Mouse (Mus musculus): Measurements from ENCODE around the gene Gemin7.

Gemin7 gene

GRCm38 (mm10) chr7:19577877-19578414 lies 551 bp upstream of the Gemin7 start:
- DNase-seq (ENCODE audit: inconsistent age in 2 of 2, low spot score in 1 of 2): no peak

DNA sequence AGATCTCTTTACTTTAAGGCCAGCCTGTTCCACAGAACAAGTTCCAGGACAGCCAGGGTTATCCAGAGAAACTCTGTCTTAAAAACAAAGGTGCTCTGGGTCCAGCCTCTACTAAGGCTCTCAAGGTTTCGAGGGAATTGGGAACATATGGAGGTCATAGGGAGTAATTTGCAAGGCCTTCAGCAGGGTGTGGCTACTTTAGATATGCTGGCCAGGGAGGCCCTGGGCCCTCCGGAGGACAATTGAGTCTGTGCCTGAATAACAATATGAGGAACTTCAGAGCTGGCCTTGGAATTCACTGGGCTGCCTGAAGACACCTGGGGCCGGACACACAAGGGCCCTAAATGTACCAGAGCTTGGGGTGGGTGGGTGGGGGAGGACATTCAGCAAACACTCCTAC lies 1.8 kb downstream of the Gemin7 start:
- no peak for DNase-seq (ENCODE audit: inconsistent age in 2 of 2, low spot score in 1 of 2)

DNA sequence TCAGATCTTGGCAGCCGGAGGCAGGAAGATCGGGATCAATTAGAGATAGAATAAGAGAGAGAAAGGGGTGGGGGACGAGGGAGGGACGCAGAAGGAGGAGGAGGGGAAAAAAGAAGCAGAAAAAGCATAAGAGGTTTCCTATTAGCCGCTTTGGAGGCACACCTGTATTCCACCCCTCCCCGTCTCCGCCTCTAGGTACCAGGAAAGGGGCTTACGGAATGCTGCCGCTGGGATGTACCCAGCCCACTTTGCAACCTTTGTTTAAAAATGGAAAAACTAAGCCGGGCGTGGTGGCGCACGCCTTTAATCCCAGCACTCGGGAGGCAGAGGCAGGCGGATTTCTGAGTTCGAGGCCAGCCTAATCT lies 3.6 kb downstream of the Gemin7 start:
- no peak for DNase-seq (ENCODE audit: inconsistent age in 2 of 2, low spot score in 1 of 2)

DNA sequence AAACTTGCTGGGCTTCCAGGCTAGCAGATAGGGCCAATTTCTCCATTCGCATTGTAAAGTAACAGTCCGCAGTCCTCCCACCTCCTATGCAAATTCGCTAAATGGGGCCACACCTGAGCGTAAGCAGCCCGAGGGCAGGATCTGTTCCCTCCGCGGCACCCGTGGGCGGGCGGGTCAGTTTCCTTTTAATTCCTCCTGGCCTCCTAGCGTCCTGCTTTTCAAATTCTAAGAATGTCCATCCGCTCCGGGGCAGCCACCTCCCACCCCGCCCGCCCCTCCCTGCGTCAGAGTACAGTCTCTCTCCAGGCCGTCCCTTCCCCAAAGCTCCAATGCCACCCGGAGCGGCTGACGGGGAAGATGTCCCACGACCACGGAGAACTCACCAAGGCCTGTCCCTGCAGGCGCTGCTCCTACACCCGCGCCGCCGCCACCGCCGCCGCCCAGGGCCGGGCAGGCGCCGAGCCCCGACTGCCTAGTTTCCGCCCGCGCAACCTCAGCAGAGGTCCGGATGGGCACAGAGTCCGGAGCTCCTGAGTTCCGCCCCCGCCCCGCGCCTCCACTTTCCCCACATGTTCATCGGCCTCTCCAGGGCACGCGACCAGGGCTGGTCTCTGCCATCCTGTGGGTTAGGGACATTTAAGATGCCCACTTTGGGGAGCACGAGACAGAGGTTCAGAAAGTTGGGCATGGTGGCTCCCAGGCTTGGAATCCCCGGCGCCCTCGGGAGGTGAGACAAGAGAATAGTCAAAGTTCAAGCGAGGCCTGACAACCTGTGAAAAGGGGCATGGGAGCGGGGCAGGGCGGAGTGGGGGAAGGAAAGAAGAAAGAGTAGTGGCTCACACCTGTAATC lies 4.2 kb downstream of the Gemin7 start:
- peak; percentile 86 to 95 for DNase-seq (ENCODE audit: inconsistent age in 2 of 2, low spot score in 1 of 2)

- no peak for DNase-seq (ENCODE audit: inconsistent age in 2 of 2, low spot score in 1 of 2)
These were observed 7.7 kb downstream of the Gemin7 start for GRCm38 (mm10) chr7:19569647-19570046.

DNA sequence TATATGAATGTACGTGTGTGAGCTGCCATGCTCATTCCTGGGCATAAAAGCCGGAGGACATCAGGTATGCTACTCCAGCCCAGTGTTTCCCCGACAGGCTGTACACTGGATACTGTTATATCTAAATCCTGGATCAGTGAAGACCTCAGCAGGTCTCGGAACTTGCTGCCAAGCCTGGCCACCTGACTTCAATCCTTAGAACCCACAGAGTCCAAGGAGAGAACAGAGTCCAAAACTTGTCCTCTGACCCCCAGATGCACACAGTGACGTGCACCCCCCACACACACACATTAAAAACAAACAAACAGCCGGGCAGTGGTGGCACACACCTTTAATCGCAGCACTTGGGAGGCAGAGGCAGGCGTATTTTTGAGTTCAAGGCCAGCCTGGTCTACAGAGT lies 10.0 kb downstream of the Gemin7 start:
- no peak for DNase-seq (ENCODE audit: inconsistent age in 2 of 2, low spot score in 1 of 2)

- no peak for DNase-seq (ENCODE audit: inconsistent age in 2 of 2, low spot score in 1 of 2)
These were observed 11.6 kb downstream of the Gemin7 start for GRCm38 (mm10) chr7:19565803-19566202.

GRCm38 (mm10) chr7:19564455-19564854 lies 12.9 kb downstream of the Gemin7 start:
- DNase-seq (ENCODE audit: inconsistent age in 2 of 2, low spot score in 1 of 2): no peak

DNA sequence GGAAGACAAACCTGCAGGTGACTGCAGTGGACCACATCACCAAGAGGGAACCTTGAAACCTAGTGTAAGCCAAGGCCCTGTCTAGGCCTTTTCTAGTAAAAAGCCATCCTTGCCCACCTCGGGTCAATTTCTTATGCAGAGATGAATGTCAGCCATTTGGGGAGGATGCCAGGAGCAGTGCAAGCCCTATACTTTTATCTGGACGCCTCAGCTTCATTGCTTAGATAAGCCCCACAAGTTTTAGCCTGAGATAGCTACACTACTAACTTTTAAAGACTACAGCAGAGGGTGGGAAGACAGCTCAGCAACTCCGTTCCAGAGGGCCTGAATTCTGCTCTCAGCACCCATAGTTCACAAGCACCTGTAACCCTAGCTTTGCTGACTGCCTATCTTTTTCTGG lies 13.5 kb downstream of the Gemin7 start:
- DNase-seq (ENCODE audit: inconsistent age in 2 of 2, low spot score in 1 of 2): no peak

DNA sequence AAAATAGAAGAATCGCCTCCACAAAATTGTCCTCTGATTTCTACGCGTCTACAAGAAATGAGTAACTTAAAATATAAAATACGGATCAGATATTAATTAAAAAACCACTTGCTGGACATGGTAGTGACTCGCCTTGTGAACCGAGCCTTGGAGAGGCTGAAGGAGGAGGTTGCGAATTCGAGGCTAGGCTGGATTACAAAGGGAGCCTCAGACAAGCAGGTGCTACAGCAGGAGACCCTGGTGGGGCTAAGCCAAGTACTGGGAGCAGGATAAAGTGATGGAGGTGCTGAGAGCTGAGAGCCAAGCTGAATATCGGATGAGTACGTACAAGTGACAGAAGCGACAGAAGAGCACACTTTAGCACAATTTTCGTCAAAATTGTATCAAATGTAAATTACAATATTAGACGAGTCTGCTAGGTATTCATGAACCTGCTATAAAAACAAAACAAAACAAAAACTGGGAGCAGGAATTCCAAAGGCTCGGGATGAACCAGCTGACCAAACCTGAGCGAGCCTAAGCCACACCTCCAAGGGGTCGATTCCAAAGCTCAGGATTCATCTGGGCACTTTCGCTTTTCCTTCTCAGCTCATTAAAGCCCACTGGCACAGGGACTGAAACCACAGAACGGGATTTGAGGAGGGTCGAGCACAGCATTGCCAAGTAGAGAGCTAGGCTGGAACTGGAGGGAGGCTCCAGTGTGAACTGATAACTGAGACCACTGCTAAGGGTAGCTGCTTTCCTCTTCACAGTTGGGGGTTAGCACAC lies 14.6 kb downstream of the Gemin7 start, which contains the start of gene Ppp1r37:
TSS of gene Ppp1r37 (minus strand) at position 434 of the 768 bp plus-strand sequence.
- peak in 1 of 2 experiments; percentile 74 for DNase-seq (ENCODE audit: inconsistent age in 2 of 2, low spot score in 1 of 2)

- peak; percentile 90 to 98 for DNase-seq (ENCODE audit: inconsistent age in 2 of 2, low spot score in 1 of 2)
These were observed 15.4 kb downstream of the Gemin7 start for GRCm38 (mm10) chr7:19561765-19562642.

DNA sequence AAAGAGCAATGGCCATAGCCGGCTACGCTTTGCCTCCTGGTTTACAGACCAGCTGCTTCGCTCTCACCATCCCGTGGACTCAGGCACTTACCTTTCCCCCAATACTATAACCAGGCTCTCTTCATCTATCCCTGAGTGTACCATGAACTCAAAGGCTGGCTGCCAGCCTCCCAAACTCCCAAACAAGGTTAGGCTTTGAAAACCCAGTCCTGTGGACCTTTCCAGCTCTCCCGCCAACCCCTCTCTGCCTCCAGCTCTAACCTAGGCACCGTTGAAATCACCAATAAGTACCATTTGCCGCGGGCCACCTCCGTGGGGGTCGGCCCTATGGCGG lies 16.0 kb downstream of the Gemin7 start:
- DNase-seq (ENCODE audit: inconsistent age in 2 of 2, low spot score in 1 of 2): no peak

GRCm38 (mm10) chr7:19560491-19561260 lies 16.7 kb downstream of the Gemin7 start:
- peak in 1 of 2 experiments; percentile 60 for DNase-seq (ENCODE audit: inconsistent age in 2 of 2, low spot score in 1 of 2)

DNA sequence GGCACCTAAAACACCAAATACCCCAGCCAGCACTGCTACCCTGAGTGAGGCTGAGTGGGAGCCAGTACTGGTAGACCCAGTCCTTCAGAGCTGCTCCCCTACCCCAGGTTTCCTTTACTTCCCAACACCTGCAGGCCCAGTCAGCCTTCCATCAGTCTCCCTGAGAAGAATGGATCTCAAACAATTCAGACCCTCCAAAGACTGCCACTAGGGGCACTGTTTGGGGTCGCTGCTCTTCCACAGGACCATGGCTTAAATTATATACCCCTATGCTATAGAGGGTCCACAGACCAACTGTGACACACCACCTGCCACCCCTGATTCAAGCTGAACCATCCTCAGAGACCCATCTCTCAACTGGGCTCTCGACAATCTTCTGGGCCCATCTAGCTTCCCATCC lies 18.4 kb downstream of the Gemin7 start:
- DNase-seq (ENCODE audit: inconsistent age in 2 of 2, low spot score in 1 of 2): no peak

GRCm38 (mm10) chr7:19557982-19558900 lies 19.2 kb downstream of the Gemin7 start:
- DNase-seq (ENCODE audit: inconsistent age in 2 of 2, low spot score in 1 of 2): no peak

GRCm38 (mm10) chr7:19557086-19557485 lies 20.3 kb downstream of the Gemin7 start:
- no peak for DNase-seq (ENCODE audit: inconsistent age in 2 of 2, low spot score in 1 of 2)

DNA sequence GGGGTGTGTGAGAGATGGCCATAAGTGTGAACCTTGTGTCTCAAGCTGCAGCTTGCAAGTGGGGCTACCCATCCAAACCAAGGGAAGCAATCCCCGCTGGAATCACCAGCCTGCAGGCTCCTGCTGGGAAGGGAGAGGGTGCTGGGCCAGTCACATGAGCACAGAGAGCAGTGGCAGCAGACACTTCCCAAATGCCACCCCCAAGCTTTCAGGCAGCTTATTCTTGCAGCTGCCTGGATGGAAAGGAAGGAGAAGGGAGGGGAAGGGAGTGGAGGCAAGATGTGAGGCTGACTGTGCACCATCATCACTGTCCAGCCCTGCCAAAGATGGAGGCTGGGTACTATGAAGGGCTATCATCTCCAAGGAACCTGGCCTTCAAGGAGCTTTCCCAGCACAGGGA lies 23.2 kb downstream of the Gemin7 start:
- no peak for DNase-seq (ENCODE audit: inconsistent age in 2 of 2, low spot score in 1 of 2)

- no peak for DNase-seq (ENCODE audit: inconsistent age in 2 of 2, low spot score in 1 of 2)
These were observed 25.0 kb downstream of the Gemin7 start for GRCm38 (mm10) chr7:19552443-19552842.

DNA sequence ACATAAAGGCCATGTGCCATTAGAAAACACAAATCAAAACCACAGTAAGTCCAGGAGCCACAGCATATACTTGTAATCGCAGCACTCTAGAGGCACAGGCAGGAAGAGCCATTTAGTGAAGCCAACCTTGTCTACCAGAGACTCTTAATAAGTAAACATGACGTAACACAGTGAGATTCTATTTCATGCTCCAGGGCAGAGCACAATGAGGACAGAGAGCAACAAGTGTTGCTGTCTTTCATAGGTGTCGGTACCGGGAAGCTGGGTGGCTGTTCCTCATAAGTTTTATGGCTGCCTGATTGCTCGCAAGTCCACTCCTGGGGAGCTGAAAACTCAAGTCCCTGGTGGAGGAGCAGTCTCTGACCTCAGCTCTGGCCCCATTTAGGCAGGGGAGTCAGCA lies 25.8 kb downstream of the Gemin7 start:
- no peak for DNase-seq (ENCODE audit: inconsistent age in 2 of 2, low spot score in 1 of 2)
